Mouse (Mus musculus) ES-E14 (cell line): ENCODE measurements around the gene Mylip. TPM values are rescaled to one million over a fixed set of nuclear protein-coding genes. Genes with fewer than 3 reads are reported as not detected.

Experiments used
- DNase-seq: peaks from one replicate; pipeline ENCODE4 v3.0.0-alpha.2; 2013; ENCODE audit warnings: low read depth, low spot score
- H3K27ac ChIP-seq: 2 replicates; pipeline ENCODE4 v1.5.1; 2012; ENCODE audit warnings: low read depth, mild to moderate bottlenecking, low read length, moderate library complexity, mixed read lengths; ENCODE audit not compliant: poor library complexity, insufficient read depth, severe bottlenecking
- H3K36me3 ChIP-seq: 2 replicates; pipeline ENCODE4 v1.6.1; 2012; ENCODE audit warnings: mild to moderate bottlenecking, low read length, moderate library complexity, mixed read lengths; ENCODE audit not compliant: control insufficient read depth, poor library complexity, insufficient read depth, severe bottlenecking
- H3K4me1 ChIP-seq, 2 experiments: fragments of 150-350 bp in 1 of 2; sonication (generic) in 1 of 2; 2 replicates each; pipeline ENCODE4 v1.6.1; 2012; ENCODE audit warnings: low read length in 2 of 2, mild to moderate bottlenecking in 1 of 2, mixed read lengths in 1 of 2; ENCODE audit not compliant: control insufficient read depth in 2 of 2, insufficient read depth in 2 of 2, poor library complexity in 1 of 2
- H3K4me3 ChIP-seq, 2 experiments: fragments of 150-350 bp in 1 of 2; sonication (generic) in 1 of 2; 2 replicates each; pipeline ENCODE4 v1.5.1; 2012; ENCODE audit warnings: low read length in 2 of 2, low read depth in 1 of 2, mild to moderate bottlenecking in 1 of 2, mixed read lengths in 1 of 2; ENCODE audit not compliant: insufficient read depth in 1 of 2, poor library complexity in 1 of 2, severe bottlenecking in 1 of 2
- H3K9ac ChIP-seq: 2 replicates; pipeline ENCODE4 v1.6.1; 2012; ENCODE audit warnings: low read depth, mild to moderate bottlenecking, low read length, mixed read lengths; ENCODE audit not compliant: poor library complexity, insufficient read depth, severe bottlenecking
- H3K9me3 ChIP-seq: fragments of 150-350 bp; sonication (generic); 2 replicates; pipeline ENCODE4 v1.6.1; 2012; ENCODE audit warnings: low read depth, mild to moderate bottlenecking, low read length; ENCODE audit not compliant: control insufficient read depth, insufficient read depth
- CHD2 ChIP-seq: IDR thresholded peaks from 2 replicates; pipeline ENCODE4 v1.6.1; 2014; ENCODE audit warnings: mild to moderate bottlenecking, low read depth, low read length, inconsistent platforms
- HCFC1 ChIP-seq: IDR thresholded peaks from 2 replicates; pipeline ENCODE4 v1.6.1; 2012; ENCODE audit warnings: low read length, inconsistent platforms, borderline replicate concordance; ENCODE audit not compliant: insufficient read depth
- MAFK ChIP-seq: IDR thresholded peaks from 2 replicates; pipeline ENCODE4 v1.6.1; 2014; ENCODE audit warnings: mild to moderate bottlenecking, low read depth, low read length, inconsistent platforms; ENCODE audit not compliant: insufficient read depth
- ZC3H11A ChIP-seq: IDR thresholded peaks from 2 replicates; pipeline ENCODE4 v1.6.1; 2012; ENCODE audit warnings: low read depth, mild to moderate bottlenecking, inconsistent platforms, low read length, borderline replicate concordance
- ZNF384 ChIP-seq: IDR thresholded peaks from 2 replicates; pipeline ENCODE4 v1.6.1; 2012; ENCODE audit warnings: low read depth, low read length, inconsistent platforms
- in situ Hi-C, 2 experiments: fragments of 600-800 bp; cut with MboI; formaldehyde crosslinking; loops; one replicate each; pipeline ENCODE4 v1.15.1; 2025; ENCODE audit warnings: low sequenced_read_pairs in 2 of 2, inconsistent platforms in 1 of 2; ENCODE audit not compliant: unreplicated experiment in 2 of 2
- total RNA-seq: library from RNA; depleted of rRNA; stranded (reverse); fragments of 300-350 nt; gene quantifications from 2 replicates; pipeline ENCODE4 v1.2.3, GENCODE M21; 2012

Gene Mylip
- total RNA-seq, 1 experiment = 2.2 TPM

GRCm38 (mm10) chr13:45455108-45455861 lies 65.7 kb downstream of the Mylip start:
- Histone ChIP-seq H3K36me3 (no peaks in the 10 kb centered on the region), H3K9me3 (no peaks in the 10 kb centered on the region), H3K9ac (no peak overlapping the region), H3K4me3 (no peak overlapping the region), H3K4me1 (no peaks in the 10 kb centered on the region), H3K27ac (no peak overlapping the region)
- in situ Hi-C loops = no loop called here
- no peak for DNase-seq
- TF ChIP-seq ZC3H11A = no peak
- no peak for TF ChIP-seq HCFC1
- TF ChIP-seq CHD2 = no peak
- no peak for TF ChIP-seq ZNF384
- TF ChIP-seq MAFK = no peak

GRCm38 (mm10) chr13:45455862-45456192 lies 66.3 kb downstream of the Mylip start:
- in situ Hi-C loops = no loop called here
- no peak for DNase-seq
- Histone ChIP-seq H3K9ac (no peak overlapping the region), H3K36me3 (no peaks in the 10 kb centered on the region), H3K4me3 (no peak overlapping the region), H3K4me1 (no peaks in the 10 kb centered on the region), H3K9me3 (no peaks in the 10 kb centered on the region), H3K27ac (no peak overlapping the region)
- TF ChIP-seq HCFC1 = no peak
- TF ChIP-seq ZC3H11A = no peak
- TF ChIP-seq ZNF384 = no peak
- no peak for TF ChIP-seq MAFK
- TF ChIP-seq CHD2 = no peak

GRCm38 (mm10) chr13:45457459-45457858 lies 67.9 kb downstream of the Mylip start:
- TF ChIP-seq MAFK (no peak), CHD2 (no peak), ZC3H11A (no peak), ZNF384 (no peak), HCFC1 (no peak)
- Histone ChIP-seq H3K36me3 (no peaks in the 10 kb centered on the region), H3K4me3 (no peak overlapping the region), H3K27ac (no peak overlapping the region), H3K4me1 (no peaks in the 10 kb centered on the region), H3K9me3 (no peaks in the 10 kb centered on the region), H3K9ac (no peak overlapping the region)
- no peak for DNase-seq
- in situ Hi-C loops = no loop called here

GRCm38 (mm10) chr13:45460177-45460576 lies 70.6 kb downstream of the Mylip start:
- in situ Hi-C loops = no loop called here
- Histone ChIP-seq H3K4me1 (no peaks in the 10 kb centered on the region), H3K36me3 (no peaks in the 10 kb centered on the region), H3K9ac (no peak overlapping the region), H3K27ac (no peak overlapping the region), H3K4me3 (no peak overlapping the region), H3K9me3 (no peaks in the 10 kb centered on the region)
- TF ChIP-seq HCFC1 = no peak
- TF ChIP-seq ZNF384 = no peak
- no peak for TF ChIP-seq MAFK
- no peak for TF ChIP-seq CHD2
- TF ChIP-seq ZC3H11A = no peak
- no peak for DNase-seq
